Mouse (Mus musculus) liver, embryonic 16.5 days (tissue): ENCODE measurements at regions not wholly inside any gene's neighbourhood (a gene's known extent, or its start where the extent isn't known, plus 50 kb on each side); places are given as distances from the start of the nearest gene placed in this dataset.

Experiments used
- ATAC-seq: fragments of 200-750 bp; cut with Nextera tagmentation; 2 replicates; pipeline ENCODE4 v1.8.0; 2017; ENCODE audit warnings: low read depth, mild to moderate bottlenecking, moderate number of reproducible peaks, moderate library complexity
- H3K27ac ChIP-seq: fragments of 300-500 bp; sonication (generic); 2 replicates; pipeline ENCODE4 v1.5.1; 2014; ENCODE audit warnings: mild to moderate bottlenecking, low read length
- H3K27me3 ChIP-seq: fragments of 300-500 bp; sonication (generic); 2 replicates; pipeline ENCODE4 v1.6.1; 2014; ENCODE audit warnings: low read depth, low read length, mixed read lengths; ENCODE audit not compliant: control insufficient read depth, insufficient read depth
- H3K36me3 ChIP-seq: fragments of 300-500 bp; sonication (generic); 2 replicates; pipeline ENCODE4 v1.6.1; 2014; ENCODE audit warnings: mild to moderate bottlenecking; ENCODE audit not compliant: control insufficient read depth, insufficient read depth
- H3K4me1 ChIP-seq: fragments of 300-500 bp; sonication (generic); 2 replicates; pipeline ENCODE4 v1.6.1; 2014; ENCODE audit warnings: low read depth, low read length, mixed read lengths; ENCODE audit not compliant: control insufficient read depth
- H3K4me2 ChIP-seq: fragments of 300-500 bp; sonication (generic); 2 replicates; pipeline ENCODE4 v1.6.1; 2014; ENCODE audit warnings: low read depth, low read length, mixed read lengths
- H3K4me3 ChIP-seq: fragments of 300-500 bp; sonication (generic); 2 replicates; pipeline ENCODE4 v1.5.1; 2014; ENCODE audit warnings: low read depth, mild to moderate bottlenecking, low read length
- H3K9ac ChIP-seq: fragments of 300-500 bp; sonication (generic); 2 replicates; pipeline ENCODE4 v1.6.1; 2014; ENCODE audit warnings: low read depth, low read length
- H3K9me3 ChIP-seq: fragments of 300-500 bp; sonication (generic); replicated peaks from 2 replicates; pipeline ENCODE4 v1.6.1; 2016; ENCODE audit warnings: low read length; ENCODE audit not compliant: control insufficient read depth
- WGBS: fragments of 180-500 bp; shearing (Covaris S2); extraction: QIAGEN DNeasy Blood & Tissue Kit; methylation state at CpG from one replicate; pipeline ENCODE4 v1.1.7; 2014; ENCODE audit not compliant: insufficient replicate concordance; 5-methylcytosine and 5-hydroxymethylcytosine counted together

- no peaks in the 10 kb centered on the region for H3K4me1 ChIP-seq
- H3K9ac ChIP-seq: no peak overlapping the region
- ATAC-seq: no peak
- 65% methylated on average over 2 of the region's 2 CpGs for WGBS
- H3K27me3 ChIP-seq: no peaks in the 10 kb centered on the region
- H3K9me3 ChIP-seq: no peaks in the 10 kb centered on the region
- no peak overlapping the region for H3K4me2 ChIP-seq
- no peaks in the 10 kb centered on the region for H3K36me3 ChIP-seq
- no peak overlapping the region for H3K27ac ChIP-seq
- H3K4me3 ChIP-seq: no peak overlapping the region
These were observed 451.6 kb downstream of the Gm21750 start for GRCm38 (mm10) chr14:74112603-74113002.

DNA sequence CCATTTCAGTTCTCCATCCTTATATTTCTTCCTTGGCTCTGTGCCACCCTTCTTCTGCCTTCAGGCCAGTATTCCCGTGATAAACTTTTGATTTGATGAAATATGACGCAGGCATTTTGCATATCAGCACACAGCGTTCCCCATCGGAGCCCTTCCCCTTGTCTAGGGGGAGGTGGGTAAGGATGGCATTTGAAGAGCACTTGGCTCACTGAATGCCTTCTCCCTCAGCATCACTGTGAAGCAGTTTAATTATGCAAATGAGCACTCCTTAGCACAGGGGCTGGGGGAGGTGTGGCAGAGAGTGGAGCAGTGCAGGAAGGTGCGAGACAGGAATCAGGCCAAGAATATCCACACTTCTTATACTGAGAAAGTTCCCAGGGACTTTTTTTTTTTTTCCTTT, 452.1 kb downstream of the Gm21750 start:
- Histone ChIP-seq H3K27me3 (no peaks in the 10 kb centered on the region), H3K4me3 (no peak overlapping the region), H3K4me2 (no peak overlapping the region), H3K9me3 (no peaks in the 10 kb centered on the region), H3K36me3 (no peaks in the 10 kb centered on the region), H3K27ac (no peak overlapping the region), H3K9ac (no peak overlapping the region), H3K4me1 (no peaks in the 10 kb centered on the region)
- 61% methylated on average over 5 of the region's 5 CpGs for WGBS
- no peak for ATAC-seq

DNA sequence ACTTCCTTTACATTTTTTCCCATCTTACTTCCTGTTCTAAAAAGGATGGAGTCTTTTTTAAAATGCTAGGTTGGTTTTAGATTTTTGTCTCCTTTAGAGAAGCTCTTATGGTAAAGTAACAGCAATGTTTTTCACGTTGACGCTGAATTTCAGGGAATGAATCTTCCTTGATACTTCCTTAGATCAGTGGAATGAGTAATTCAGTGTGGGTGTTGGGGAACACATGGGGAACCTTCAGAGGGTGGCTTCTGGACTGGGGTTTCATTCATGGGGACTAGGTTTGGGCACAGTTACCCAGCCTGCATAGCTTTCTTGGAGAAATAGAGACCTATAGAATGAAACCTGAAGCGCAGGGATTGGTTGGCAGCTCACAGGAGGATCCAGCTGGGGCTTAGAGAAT, 452.5 kb downstream of the Gm21750 start:
- H3K9ac ChIP-seq: no peak overlapping the region
- H3K9me3 ChIP-seq: no peaks in the 10 kb centered on the region
- no peaks in the 10 kb centered on the region for H3K27me3 ChIP-seq
- WGBS: 66% methylated on average over 3 of the region's 3 CpGs
- H3K4me1 ChIP-seq: no peaks in the 10 kb centered on the region
- H3K36me3 ChIP-seq: no peaks in the 10 kb centered on the region
- no peak overlapping the region for H3K27ac ChIP-seq
- no peak overlapping the region for H3K4me2 ChIP-seq
- ATAC-seq: no peak
- no peak overlapping the region for H3K4me3 ChIP-seq

DNA sequence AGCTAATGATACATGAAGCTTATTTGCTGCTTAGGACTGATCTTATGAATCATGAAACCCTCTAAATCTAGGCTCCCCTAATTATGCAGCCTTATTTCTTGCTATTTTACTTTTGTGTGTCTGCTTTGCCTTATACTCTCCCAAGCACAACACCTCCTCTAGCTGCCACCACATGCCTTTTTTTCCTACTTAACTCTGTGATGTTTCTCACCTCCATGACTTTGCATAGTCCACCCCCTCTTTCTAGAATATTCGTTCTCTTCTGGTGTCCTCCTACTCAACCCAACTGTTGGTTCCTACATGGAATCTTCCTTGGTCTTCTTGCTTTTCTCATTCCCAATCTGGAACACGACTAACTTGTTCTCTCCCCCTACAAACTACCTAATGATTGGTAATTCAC, 456.7 kb downstream of the Gm21750 start:
- Histone ChIP-seq H3K4me2 (no peak overlapping the region), H3K36me3 (no peaks in the 10 kb centered on the region), H3K27ac (no peak overlapping the region), H3K27me3 (no peaks in the 10 kb centered on the region), H3K9ac (no peak overlapping the region), H3K9me3 (no peaks in the 10 kb centered on the region), H3K4me1 (no peaks in the 10 kb centered on the region), H3K4me3 (no peak overlapping the region)
- no peak for ATAC-seq
- WGBS: 32% methylated on average over 2 of the region's 2 CpGs

GRCm38 (mm10) chr14:74145202-74145700, 484.2 kb downstream of the Gm21750 start:
- no peaks in the 10 kb centered on the region for H3K36me3 ChIP-seq
- no peak overlapping the region for H3K4me3 ChIP-seq
- H3K27me3 ChIP-seq: no peaks in the 10 kb centered on the region
- no peaks in the 10 kb centered on the region for H3K9me3 ChIP-seq
- H3K4me1 ChIP-seq: no peaks in the 10 kb centered on the region
- H3K9ac ChIP-seq: no peak overlapping the region
- 48% methylated on average over 4 of the region's 4 CpGs for WGBS
- H3K4me2 ChIP-seq: no peak overlapping the region
- no peak overlapping the region for H3K27ac ChIP-seq
- ATAC-seq: no peak

GRCm38 (mm10) chr14:74166221-74166620, 474.4 kb upstream of the Htr2a start:
- Histone ChIP-seq H3K4me1 (no peaks in the 10 kb centered on the region), H3K9me3 (no peaks in the 10 kb centered on the region), H3K4me3 (no peak overlapping the region), H3K27ac (no peak overlapping the region), H3K9ac (no peak overlapping the region), H3K36me3 (no peaks in the 10 kb centered on the region), H3K27me3 (no peaks in the 10 kb centered on the region), H3K4me2 (no peak overlapping the region)
- ATAC-seq: no peak
- 57% methylated on average over 2 of the region's 2 CpGs for WGBS

DNA sequence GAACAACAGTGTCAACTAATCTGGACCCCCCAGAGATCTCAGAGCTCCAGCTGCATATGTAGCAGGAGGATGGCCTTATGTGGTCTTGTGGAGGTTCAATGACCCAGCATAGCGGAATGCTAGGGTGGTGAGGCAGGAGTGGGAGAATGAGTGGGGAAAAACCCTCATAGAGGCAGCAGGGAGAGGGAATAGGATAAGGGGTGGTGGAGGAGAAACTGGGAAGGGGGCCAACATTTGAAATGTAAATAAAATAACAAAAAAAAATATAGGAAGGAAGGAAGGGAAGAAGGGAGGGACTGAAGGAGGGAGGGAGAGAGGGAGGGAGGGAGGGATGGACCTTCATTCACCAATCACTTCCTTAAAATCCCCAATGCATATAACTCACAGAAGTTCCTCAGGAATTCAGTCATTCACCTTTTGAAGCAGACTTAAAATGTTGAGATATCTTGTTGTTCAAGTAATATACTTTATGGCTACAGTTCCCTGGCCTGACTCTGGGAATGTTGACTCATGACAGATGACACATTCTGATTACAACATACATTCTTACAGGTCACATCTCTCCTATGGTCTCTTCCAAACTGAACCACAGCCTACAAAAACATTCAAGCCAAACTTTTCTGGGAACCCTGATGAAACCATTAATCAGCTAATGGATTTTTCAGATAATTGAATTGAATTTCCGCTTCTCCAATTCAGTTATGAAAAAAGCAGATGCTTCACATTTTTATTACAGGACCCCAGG, 471.3 kb upstream of the Htr2a start:
- H3K9me3 ChIP-seq: no peaks in the 10 kb centered on the region
- no peak overlapping the region for H3K4me2 ChIP-seq
- H3K4me1 ChIP-seq: no peaks in the 10 kb centered on the region
- H3K9ac ChIP-seq: no peak overlapping the region
- ATAC-seq: no peak
- no peaks in the 10 kb centered on the region for H3K36me3 ChIP-seq
- H3K27ac ChIP-seq: no peak overlapping the region
- no peaks in the 10 kb centered on the region for H3K27me3 ChIP-seq
- 64% methylated on average over 2 of the region's 2 CpGs for WGBS
- no peak overlapping the region for H3K4me3 ChIP-seq

DNA sequence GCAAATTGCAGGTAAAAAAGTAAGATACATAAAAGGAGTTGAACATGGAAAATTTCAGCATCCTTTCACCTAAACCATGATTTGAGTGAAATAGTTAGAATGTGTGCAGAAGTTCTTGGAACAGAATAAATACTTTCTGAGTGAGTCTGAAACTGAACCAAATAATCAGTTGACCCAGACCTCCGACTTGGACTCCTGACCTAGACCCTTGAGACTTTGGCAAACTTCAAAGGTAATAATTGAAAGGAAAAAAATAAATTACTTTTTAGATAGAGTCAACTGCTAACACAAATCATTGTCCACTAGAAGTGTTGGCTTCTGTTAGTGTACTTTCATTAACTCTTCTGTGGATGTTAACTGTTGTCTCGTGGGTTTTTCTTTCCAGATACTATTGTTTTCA, 460.6 kb upstream of the Htr2a start:
- H3K4me2 ChIP-seq: no peak overlapping the region
- H3K27me3 ChIP-seq: no peaks in the 10 kb centered on the region
- no peak overlapping the region for H3K4me3 ChIP-seq
- no peak for ATAC-seq
- no peak overlapping the region for H3K9ac ChIP-seq
- H3K9me3 ChIP-seq: no peaks in the 10 kb centered on the region
- no peak overlapping the region for H3K27ac ChIP-seq
- 45% methylated on average over 2 of the region's 2 CpGs for WGBS
- no peaks in the 10 kb centered on the region for H3K4me1 ChIP-seq
- H3K36me3 ChIP-seq: no peaks in the 10 kb centered on the region

- no peaks in the 10 kb centered on the region for H3K9me3 ChIP-seq
- no peak overlapping the region for H3K9ac ChIP-seq
- H3K36me3 ChIP-seq: no peaks in the 10 kb centered on the region
These were observed 457.6 kb upstream of the Htr2a start for GRCm38 (mm10) chr14:74182996-74183395.

More at GRCm38 (mm10) chr14:74182996-74183395, 457.6 kb upstream of the Htr2a start:
- H3K4me2 ChIP-seq: no peak overlapping the region
- H3K27ac ChIP-seq: no peak overlapping the region
- 63% methylated on average over 4 of the region's 4 CpGs for WGBS
- no peaks in the 10 kb centered on the region for H3K27me3 ChIP-seq
- no peak overlapping the region for H3K4me3 ChIP-seq
- no peaks in the 10 kb centered on the region for H3K4me1 ChIP-seq
- no peak for ATAC-seq
